Mouse (Mus musculus) brain, embryonic 14.5 days (tissue): ENCODE measurements at regions not wholly inside any gene's neighbourhood (a gene's known extent, or its start where the extent isn't known, plus 50 kb on each side); places are given as distances from the start of the nearest gene placed in this dataset.

Source experiments
- DNase-seq: peaks from one replicate; pipeline ENCODE4 v3.0.0-alpha.2; 2011; ENCODE audit warnings: low read depth
- CTCF ChIP-seq: fragments of 200-500 bp; IDR thresholded peaks from 2 replicates; pipeline ENCODE4 v1.5.1; 2012; ENCODE audit warnings: inconsistent platforms, mild to moderate bottlenecking, moderate library complexity, borderline replicate concordance; ENCODE audit not compliant: insufficient read depth, insufficient read length; ENCODE audit errors: extremely low read depth
- POLR2A ChIP-seq: fragments of 200-500 bp; IDR thresholded peaks from 2 replicates; pipeline ENCODE4 v1.6.1; 2012; ENCODE audit warnings: mild to moderate bottlenecking, inconsistent platforms, borderline replicate concordance; ENCODE audit not compliant: poor library complexity, insufficient read depth, insufficient read length, severe bottlenecking; ENCODE audit errors: extremely low read depth

DNA sequence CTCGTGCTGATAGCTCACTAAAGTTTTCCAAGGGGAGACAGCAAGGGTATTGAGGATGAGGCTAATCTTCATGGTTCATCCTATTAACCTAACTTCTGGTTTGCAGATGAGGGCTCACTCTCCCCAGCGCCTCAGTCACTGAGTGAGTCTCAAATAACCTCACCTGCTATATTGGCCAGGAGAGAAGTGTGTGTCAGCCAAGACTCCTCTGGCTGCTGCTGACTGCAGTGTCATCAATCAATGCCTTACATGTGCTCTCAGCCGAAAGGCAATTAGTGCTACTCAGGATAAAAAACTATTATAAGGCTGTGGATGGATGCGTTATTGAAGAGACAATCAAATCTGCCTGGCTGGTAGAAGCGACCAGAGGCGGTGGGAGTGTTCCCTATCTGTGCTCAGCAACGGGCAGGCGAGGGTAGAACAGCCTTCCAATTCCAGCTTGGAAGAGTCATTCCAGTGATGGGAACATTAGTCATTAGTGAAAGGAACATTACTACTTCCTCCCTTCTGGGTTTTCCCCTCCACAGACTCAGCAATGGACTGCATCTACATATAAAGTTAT is 96.4 kb downstream of the Grpr start:
- DNase-seq, result peak; percentile 22
- no peak for TF ChIP-seq POLR2A
- TF ChIP-seq CTCF, result no peak

DNA sequence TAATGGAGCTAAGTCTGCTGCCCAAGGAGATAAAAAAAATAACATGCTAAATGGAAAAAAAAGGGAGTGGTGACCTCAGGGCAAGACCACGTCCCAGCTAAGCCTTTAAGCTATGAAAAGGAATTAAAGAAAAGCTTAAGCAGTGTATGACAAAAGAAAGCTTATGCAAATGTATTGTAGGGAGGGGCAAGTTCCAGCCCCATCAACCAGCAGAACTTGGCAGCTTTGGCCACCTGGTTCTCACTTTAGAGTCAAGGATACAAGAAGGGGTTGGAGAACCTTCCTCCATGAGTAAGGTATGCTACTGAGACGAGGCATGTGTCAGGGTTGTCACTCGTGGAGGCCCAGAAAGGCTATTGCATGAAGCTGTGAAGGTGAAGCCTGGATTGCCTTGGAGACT is 143.9 kb downstream of the Grpr start:
- TF ChIP-seq POLR2A (no peak), CTCF (no peak)
- DNase-seq, result peak; percentile 4

DNA sequence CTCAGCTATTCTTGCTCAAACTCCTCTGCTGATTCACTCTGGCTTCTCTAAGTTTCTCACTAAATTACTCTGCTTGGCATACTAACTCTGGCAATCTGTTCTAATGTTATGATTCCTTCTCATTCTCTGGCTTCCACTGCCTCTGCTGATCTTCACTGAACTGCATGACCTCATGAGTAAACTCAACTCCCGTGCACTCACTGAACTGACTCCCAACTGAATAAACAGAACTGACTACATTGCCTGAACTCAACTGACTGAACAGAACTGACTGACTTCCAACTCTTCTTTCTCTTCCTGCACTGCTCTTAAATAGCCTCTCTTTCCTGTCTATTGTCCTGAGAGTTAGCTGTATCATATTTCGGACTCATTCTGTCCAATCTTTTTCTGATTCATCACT is 163.1 kb downstream of the Grpr start:
- TF ChIP-seq CTCF (no peak), POLR2A (no peak)
- no peak for DNase-seq
